Mouse (Mus musculus): ENCODE measurements around the gene Gm45713. TPM values are rescaled to one million over a fixed set of nuclear protein-coding genes. Genes with fewer than 3 reads are reported as not detected.

Gene Gm45713
- polyA plus RNA-seq, 1 experiment from 2014 or later: 0.22 TPM

GRCm38 (mm10) chr7:45144368-45145174 is 8.5 kb upstream of the Gm45713 start:
- Histone ChIP-seq H3K4me2 (no peak overlapping the region), H3K27me3 (replicated peaks) (no peaks in the 10 kb centered on the region), H3K4me3 (no peak overlapping the region), H3K36me3 (peaks cover 65% of the 10 kb centered on the region), H3K27ac (ENCODE audit: poor library complexity, severe bottlenecking) (no peak overlapping the region), H3K4me1 (replicated peaks) (peaks cover 10% of the 10 kb centered on the region), H3K9ac (no peak overlapping the region), H3K9me3 (replicated peaks) (no peaks in the 10 kb centered on the region)
- 85% methylated on average over 13 of the region's 13 CpGs for WGBS
- no peak for ATAC-seq (ENCODE audit: insufficient number of reproducible peaks, low FRiP score)

- Histone ChIP-seq H3K36me3 (peaks cover 55% of the 10 kb centered on the region), H3K27me3 (replicated peaks) (0 out of 2 replicates have a peak, but pooled peaks cover 4% of the 10 kb centered on the region)
Observed at GRCm38 (mm10) chr7:45141914-45142313, 5.9 kb upstream of the Gm45713 start.

GRCm38 (mm10) chr7:45141319-45141718 is 5.3 kb upstream of the Gm45713 start:
- Histone ChIP-seq H3K9me3 (replicated peaks) (no peaks in the 10 kb centered on the region), H3K27ac (ENCODE audit: poor library complexity, severe bottlenecking) (no peak overlapping the region), H3K4me3 (no peak overlapping the region), H3K27me3 (replicated peaks) (0 out of 2 replicates have a peak, but pooled peaks cover 5% of the 10 kb centered on the region), H3K4me1 (replicated peaks) (peaks cover 26% of the 10 kb centered on the region), H3K4me2 (no peak overlapping the region), H3K9ac (no peak overlapping the region), H3K36me3 (peaks cover 49% of the 10 kb centered on the region)
- 81% methylated on average over 3 of the region's 3 CpGs for WGBS
- ATAC-seq (ENCODE audit: insufficient number of reproducible peaks, low FRiP score): no peak

More at GRCm38 (mm10) chr7:45141914-45142313, 5.9 kb upstream of the Gm45713 start:
- no peak overlapping the region for H3K4me3 ChIP-seq
- H3K4me2 ChIP-seq: no peak overlapping the region
- H3K4me1 ChIP-seq (replicated peaks): peaks cover 26% of the 10 kb centered on the region
- WGBS: 78% methylated on average over 5 of the region's 5 CpGs
- no peak overlapping the region for H3K9ac ChIP-seq
- ATAC-seq (ENCODE audit: insufficient number of reproducible peaks, low FRiP score): no peak
- H3K27ac ChIP-seq (ENCODE audit: poor library complexity, severe bottlenecking): no peak overlapping the region
- no peaks in the 10 kb centered on the region for H3K9me3 ChIP-seq (replicated peaks)

- H3K4me2 ChIP-seq: no peak overlapping the region
- no peak overlapping the region for H3K4me3 ChIP-seq
- peaks cover 34% of the 10 kb centered on the region for H3K4me1 ChIP-seq (replicated peaks)
- ATAC-seq (ENCODE audit: insufficient number of reproducible peaks, low FRiP score): no peak
- 73% methylated on average over 8 of the region's 8 CpGs for WGBS
- no peaks in the 10 kb centered on the region for H3K9me3 ChIP-seq (replicated peaks)
- peaks cover 37% of the 10 kb centered on the region for H3K36me3 ChIP-seq
- no peak overlapping the region for H3K27ac ChIP-seq (ENCODE audit: poor library complexity, severe bottlenecking)
- H3K9ac ChIP-seq: no peak overlapping the region
- 0 out of 2 replicates have a peak, but pooled peaks cover 8% of the 10 kb centered on the region for H3K27me3 ChIP-seq (replicated peaks)
Observed at GRCm38 (mm10) chr7:45139904-45140723, 4.1 kb upstream of the Gm45713 start.

- no peak for ATAC-seq (ENCODE audit: insufficient number of reproducible peaks, low FRiP score)
- Histone ChIP-seq H3K36me3 (peaks cover 20% of the 10 kb centered on the region), H3K4me1 (replicated peaks) (peaks cover 39% of the 10 kb centered on the region), H3K9ac (no peak overlapping the region), H3K9me3 (replicated peaks) (peaks cover under 1% of the 10 kb centered on the region), H3K27ac (ENCODE audit: poor library complexity, severe bottlenecking) (peak overlapping the region; percentile 36; the same call in 1 of the 2 replicates), H3K27me3 (replicated peaks) (0 out of 2 replicates have a peak, but pooled peaks cover 8% of the 10 kb centered on the region), H3K4me2 (no peak overlapping the region), H3K4me3 (no peak overlapping the region)
- WGBS: 89% methylated on average over 1 of the region's 1 CpGs
Observed at GRCm38 (mm10) chr7:45138403-45138802, 2.4 kb upstream of the Gm45713 start.

- Histone ChIP-seq H3K4me3 (no peak overlapping the region), H3K9me3 (replicated peaks) (peaks cover 3% of the 10 kb centered on the region), H3K9ac (no peak overlapping the region; the same call in 1 of the 2 replicates), H3K36me3 (peaks cover 11% of the 10 kb centered on the region), H3K27ac (ENCODE audit: poor library complexity, severe bottlenecking) (peak overlapping the region; percentile 54), H3K4me2 (0 out of 2 replicates have a peak overlapping the region, but pooled peaks have one; percentile 13), H3K27me3 (replicated peaks) (0 out of 2 replicates have a peak, but pooled peaks cover 8% of the 10 kb centered on the region), H3K4me1 (replicated peaks) (peaks cover 39% of the 10 kb centered on the region)
- WGBS: 57% methylated on average over 12 of the region's 12 CpGs
- ATAC-seq (ENCODE audit: insufficient number of reproducible peaks, low FRiP score): peak; percentile 69
Observed at GRCm38 (mm10) chr7:45137171-45138006, 1.4 kb upstream of the Gm45713 start.

GRCm38 (mm10) chr7:45135370-45135769 is 661 bp downstream of the Gm45713 start:
- Histone ChIP-seq H3K27ac (ENCODE audit: poor library complexity, severe bottlenecking) (0 out of 2 replicates have a peak overlapping the region, but pooled peaks have one; percentile 1), H3K4me2 (peak overlapping the region; percentile 87), H3K36me3 (no peaks in the 10 kb centered on the region), H3K4me1 (replicated peaks) (peaks cover 47% of the 10 kb centered on the region), H3K9me3 (replicated peaks) (peaks cover 3% of the 10 kb centered on the region), H3K9ac (peak overlapping the region; percentile 66; the same call in 1 of the 2 replicates), H3K27me3 (replicated peaks) (0 out of 2 replicates have a peak, but pooled peaks cover 8% of the 10 kb centered on the region), H3K4me3 (peak overlapping the region; percentile 57)
- no peak for ATAC-seq (ENCODE audit: insufficient number of reproducible peaks, low FRiP score)
- WGBS: 56% methylated on average over 3 of the region's 3 CpGs

GRCm38 (mm10) chr7:45134544-45135026 is 1.4 kb downstream of the Gm45713 start:
- ATAC-seq (ENCODE audit: insufficient number of reproducible peaks, low FRiP score): peak; percentile 57
- Histone ChIP-seq H3K4me2 (peak overlapping the region; percentile 87), H3K4me3 (peak overlapping the region; percentile 57; the same call in 1 of the 2 replicates)

GRCm38 (mm10) chr7:45133446-45134159 is 2.4 kb downstream of the Gm45713 start:
- no peak for ATAC-seq (ENCODE audit: insufficient number of reproducible peaks, low FRiP score)
- H3K4me2 ChIP-seq: 0 out of 2 replicates have a peak overlapping the region, but pooled peaks have one; percentile 6
- no peaks in the 10 kb centered on the region for H3K36me3 ChIP-seq
- H3K9ac ChIP-seq: no peak overlapping the region
- H3K27me3 ChIP-seq (replicated peaks): 0 out of 2 replicates have a peak, but pooled peaks cover 8% of the 10 kb centered on the region
- 84% methylated on average over 8 of the region's 8 CpGs for WGBS
- H3K4me3 ChIP-seq: no peak overlapping the region
- peaks cover 36% of the 10 kb centered on the region for H3K4me1 ChIP-seq (replicated peaks)
- peaks cover 3% of the 10 kb centered on the region for H3K9me3 ChIP-seq (replicated peaks)
- no peak overlapping the region for H3K27ac ChIP-seq (ENCODE audit: poor library complexity, severe bottlenecking)

More at GRCm38 (mm10) chr7:45134544-45135026, 1.4 kb downstream of the Gm45713 start:
- Histone ChIP-seq H3K9me3 (replicated peaks) (peaks cover 3% of the 10 kb centered on the region), H3K27me3 (replicated peaks) (0 out of 2 replicates have a peak, but pooled peaks cover 8% of the 10 kb centered on the region), H3K27ac (ENCODE audit: poor library complexity, severe bottlenecking) (no peak overlapping the region), H3K36me3 (no peaks in the 10 kb centered on the region), H3K9ac (no peak overlapping the region), H3K4me1 (replicated peaks) (peaks cover 42% of the 10 kb centered on the region)
- WGBS: 8% methylated on average over 12 of the region's 12 CpGs

All from heart, embryonic 12.5 days (tissue).